Mouse (Mus musculus) kidney, embryonic 16.5 days (tissue): ENCODE results near the gene Npm3. TPM values are rescaled to one million over a fixed set of nuclear protein-coding genes. Genes with fewer than 3 reads are reported as not detected.
A peak's percentile ranks its signal among the peaks of the same experiment; 100 is the strongest.

ENCODE experiments used
- ATAC-seq: fragments of 200-750 bp; cut with Nextera tagmentation; 2 replicates; pipeline ENCODE4 v1.8.0; 2017; ENCODE audit warnings: moderate TSS enrichment; ENCODE audit not compliant: low FRiP score, low TSS enrichment
- H3K27ac ChIP-seq: fragments of 300-500 bp; sonication (generic); 2 replicates; pipeline ENCODE4 v1.5.1; 2014; ENCODE audit warnings: low read length
- H3K27me3 ChIP-seq: fragments of 300-500 bp; sonication (generic); 2 replicates; pipeline ENCODE4 v1.6.1; 2014; ENCODE audit warnings: low read length, control low read depth, mixed read lengths; ENCODE audit not compliant: insufficient read depth
- H3K36me3 ChIP-seq: fragments of 300-500 bp; sonication (generic); 2 replicates; pipeline ENCODE4 v1.6.1; 2014; ENCODE audit warnings: low read length, control low read depth, mixed read lengths; ENCODE audit not compliant: insufficient read depth
- H3K4me1 ChIP-seq: fragments of 300-500 bp; sonication (generic); 2 replicates; pipeline ENCODE4 v1.6.1; 2014; ENCODE audit warnings: low read length, control low read depth, mixed read lengths; ENCODE audit not compliant: insufficient read depth
- H3K4me2 ChIP-seq: fragments of 300-500 bp; sonication (generic); replicated peaks from 2 replicates; pipeline ENCODE4 v1.6.1; 2014; ENCODE audit warnings: low read depth, low read length
- H3K4me3 ChIP-seq: fragments of 300-500 bp; sonication (generic); 2 replicates; pipeline ENCODE4 v1.5.1; 2014; ENCODE audit warnings: mild to moderate bottlenecking, low read length
- H3K9ac ChIP-seq: fragments of 300-500 bp; sonication (generic); replicated peaks from 2 replicates; pipeline ENCODE4 v1.6.1; 2014; ENCODE audit warnings: low read length
- H3K9me3 ChIP-seq: fragments of 300-500 bp; sonication (generic); 2 replicates; pipeline ENCODE4 v1.6.1; 2016; ENCODE audit warnings: low read length, control low read depth
- WGBS: fragments of 180-500 bp; shearing (Covaris S2); extraction: QIAGEN DNeasy Blood & Tissue Kit; methylation state at CpG from one replicate; pipeline ENCODE4 v1.1.7; 2014; 5-methylcytosine and 5-hydroxymethylcytosine counted together
- polyA plus RNA-seq: library from polyadenylated mRNA; unstranded; fragments of >200 nt; fragmentation: Nextera tagmentation; extraction: Ambion mirVana; gene quantifications from 2 replicates; pipeline ENCODE4 v1.2.1, GENCODE M21; 2015

Npm3 gene
- polyA plus RNA-seq, 1 experiment from 2014 or later = 16.3 TPM

DNA sequence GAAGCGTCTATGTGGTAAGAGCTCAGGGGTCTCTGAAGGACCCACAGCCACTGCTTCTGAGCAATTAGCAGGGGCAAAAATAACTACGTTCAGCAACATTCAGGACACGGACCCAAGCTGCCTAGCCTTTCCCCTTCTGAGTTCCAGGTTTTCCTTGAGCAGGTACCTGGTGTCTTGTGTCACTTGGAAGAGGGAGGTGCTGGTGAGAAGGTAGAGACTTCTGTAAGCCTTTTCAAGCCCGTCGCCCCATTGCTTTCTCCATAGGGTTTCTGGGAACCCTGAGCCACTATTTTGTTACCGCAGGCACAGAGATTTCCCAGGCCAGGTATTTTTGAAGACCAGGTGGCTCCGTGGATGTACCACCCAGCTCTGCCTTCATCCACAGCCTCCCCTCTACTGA, 5.8 kb downstream of the Npm3 start:
- no peaks in the 10 kb centered on the region for H3K9me3 ChIP-seq
- H3K36me3 ChIP-seq = no peaks in the 10 kb centered on the region
- H3K4me3 ChIP-seq = no peak overlapping the region
- peaks cover 72% of the 10 kb centered on the region for H3K27me3 ChIP-seq
- H3K9ac ChIP-seq = no peak overlapping the region
- H3K27ac ChIP-seq = no peak overlapping the region
- H3K4me1 ChIP-seq = peaks cover 48% of the 10 kb centered on the region
- ATAC-seq = no peak
- WGBS = 40% methylated on average over 7 of the region's 7 CpGs
- no peak overlapping the region for H3K4me2 ChIP-seq

DNA sequence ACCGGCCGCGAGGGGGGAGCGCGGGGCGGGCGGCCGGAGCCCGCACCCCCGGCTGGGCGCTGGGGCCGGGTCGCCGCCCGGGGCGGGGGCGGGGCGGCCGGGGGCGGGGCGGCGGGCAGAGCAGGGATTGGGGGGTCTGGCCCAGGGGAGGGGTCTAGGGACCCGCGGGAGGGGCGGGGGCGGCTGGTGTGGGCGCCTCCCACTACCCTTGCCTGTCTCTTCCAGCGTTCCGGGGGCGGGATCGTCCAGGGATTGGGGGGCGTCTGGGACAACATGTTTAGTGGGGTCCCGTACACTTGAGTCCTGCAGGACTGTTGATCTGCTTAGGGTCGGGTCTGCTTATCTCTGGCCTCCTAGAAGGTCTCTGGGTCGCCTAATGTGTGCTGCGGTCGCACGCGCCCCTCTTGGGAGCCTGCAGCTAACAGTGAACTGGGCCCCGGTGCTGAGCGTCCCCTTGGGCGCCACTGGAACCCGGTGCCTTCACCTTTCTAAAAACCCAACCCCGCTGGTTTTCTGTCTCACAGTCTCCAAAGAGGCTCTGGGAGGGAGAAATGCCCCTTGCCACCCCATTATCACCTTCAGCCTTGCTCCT, 6.3 kb downstream of the Npm3 start:
- H3K9ac ChIP-seq = peak overlapping the region; percentile 56; the same call in 1 of the 2 replicates
- no peak overlapping the region for H3K27ac ChIP-seq
- peak overlapping the region; percentile 89 for H3K4me2 ChIP-seq
- peak overlapping the region; percentile 57 for H3K4me3 ChIP-seq
- H3K4me1 ChIP-seq = peaks cover 42% of the 10 kb centered on the region
- H3K36me3 ChIP-seq = no peaks in the 10 kb centered on the region
- no peak for ATAC-seq
- WGBS = 3% methylated on average over 21 of the region's 44 CpGs
- H3K27me3 ChIP-seq = peaks cover 78% of the 10 kb centered on the region
- H3K9me3 ChIP-seq = no peaks in the 10 kb centered on the region

DNA sequence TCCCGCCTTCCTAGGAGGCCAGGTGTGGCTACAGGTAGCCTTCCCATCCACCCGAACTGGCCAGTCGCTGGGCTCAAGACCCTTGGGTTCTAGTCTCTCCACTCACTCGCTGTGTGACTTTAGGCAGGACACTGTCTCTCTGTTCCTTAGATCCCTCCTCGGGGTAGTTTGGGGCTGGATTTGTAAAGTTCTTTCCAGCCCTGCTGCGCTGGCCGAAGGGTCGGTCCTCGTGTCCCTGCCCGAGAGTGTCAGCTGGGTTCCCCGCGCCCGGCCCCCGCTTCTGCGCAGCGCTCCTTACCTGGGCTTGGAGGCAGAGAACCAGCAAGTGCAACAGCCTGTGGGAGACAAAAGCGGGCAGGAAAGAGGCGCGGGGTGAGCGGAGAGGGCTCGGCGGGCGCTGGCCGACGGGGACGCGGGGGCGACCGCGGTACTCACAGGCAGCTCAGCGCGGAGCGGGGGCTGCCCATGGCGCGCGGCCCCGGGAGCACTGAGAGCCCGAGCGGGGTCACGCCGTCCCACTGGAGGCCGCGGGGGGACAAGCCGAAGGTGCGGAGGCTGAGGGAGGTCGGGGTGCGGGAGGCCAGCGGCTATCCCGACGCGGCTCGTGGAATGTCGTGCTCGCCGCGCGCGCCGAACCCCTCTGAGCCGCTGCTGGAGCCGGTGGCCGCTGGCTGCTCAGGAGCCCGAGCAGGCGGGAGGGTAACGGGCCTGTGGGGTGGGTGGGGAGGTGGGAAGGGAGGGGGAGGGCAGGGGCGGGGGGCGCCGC, 7.0 kb downstream of the Npm3 start, which contains the start of gene Fgf8:
Gene Fgf8, minus strand, starts transcription at position 698 of the 766 bp plus-strand sequence.
- Histone ChIP-seq H3K36me3 (no peaks in the 10 kb centered on the region), H3K27ac (no peak within 1 kb of the TSS), H3K27me3 (peaks cover 85% of the 10 kb centered on the region), H3K4me2 (peak within 1 kb of the TSS; percentile 89), H3K4me3 (peak within 1 kb of the TSS; percentile 57), H3K9me3 (no peaks in the 10 kb centered on the region), H3K9ac (peak within 1 kb of the TSS; percentile 56), H3K4me1 (peaks cover 44% of the 10 kb centered on the region)
- 1% methylated on average over 50 of the region's 68 CpGs for WGBS
- ATAC-seq = no peak

DNA sequence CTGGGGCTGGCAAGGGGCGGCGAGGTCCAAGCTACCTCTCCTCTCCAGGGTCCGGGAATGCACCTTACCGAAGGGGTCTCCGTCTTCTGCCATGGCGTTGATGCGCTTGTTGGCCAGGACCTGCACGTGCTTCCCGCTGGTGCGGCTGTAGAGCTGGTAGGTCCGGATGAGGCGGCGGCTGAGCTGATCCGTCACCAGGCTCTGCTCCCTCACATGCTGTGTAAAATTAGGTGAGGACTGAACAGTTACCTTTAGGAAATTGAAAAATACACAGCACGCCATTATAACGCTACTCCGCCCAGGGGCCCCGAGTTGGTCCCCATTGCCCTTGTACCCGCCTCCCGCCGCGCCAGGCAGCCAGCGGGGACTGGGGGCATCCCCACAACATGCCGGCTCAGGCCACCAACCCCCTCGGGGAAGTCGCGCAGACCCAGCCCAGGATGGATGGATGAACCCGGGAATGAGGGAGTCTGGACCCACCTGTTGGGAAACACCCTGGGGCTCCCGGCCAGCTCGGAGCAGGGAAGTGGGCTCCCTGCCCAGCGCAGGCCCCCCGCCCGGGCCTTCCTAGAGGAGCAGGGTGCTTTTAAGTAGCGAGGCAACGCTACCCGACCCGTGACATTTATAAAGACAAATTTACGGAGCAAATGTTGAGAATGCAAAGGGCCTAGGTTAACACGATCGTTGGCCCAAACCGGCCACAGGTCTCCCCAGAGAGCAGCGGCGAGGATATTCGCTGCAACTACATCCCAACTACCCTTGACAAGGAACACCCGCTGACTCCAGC, 7.8 kb downstream of the Npm3 start:
- Histone ChIP-seq H3K27me3 (peaks cover 89% of the 10 kb centered on the region), H3K27ac (no peak overlapping the region), H3K36me3 (no peaks in the 10 kb centered on the region), H3K4me3 (peak overlapping the region; percentile 57), H3K9me3 (no peaks in the 10 kb centered on the region), H3K4me1 (peaks cover 45% of the 10 kb centered on the region), H3K4me2 (peak overlapping the region; percentile 89), H3K9ac (peak overlapping the region; percentile 24; the same call in 1 of the 2 replicates)
- 3% methylated on average over 45 of the region's 45 CpGs for WGBS
- no peak for ATAC-seq

DNA sequence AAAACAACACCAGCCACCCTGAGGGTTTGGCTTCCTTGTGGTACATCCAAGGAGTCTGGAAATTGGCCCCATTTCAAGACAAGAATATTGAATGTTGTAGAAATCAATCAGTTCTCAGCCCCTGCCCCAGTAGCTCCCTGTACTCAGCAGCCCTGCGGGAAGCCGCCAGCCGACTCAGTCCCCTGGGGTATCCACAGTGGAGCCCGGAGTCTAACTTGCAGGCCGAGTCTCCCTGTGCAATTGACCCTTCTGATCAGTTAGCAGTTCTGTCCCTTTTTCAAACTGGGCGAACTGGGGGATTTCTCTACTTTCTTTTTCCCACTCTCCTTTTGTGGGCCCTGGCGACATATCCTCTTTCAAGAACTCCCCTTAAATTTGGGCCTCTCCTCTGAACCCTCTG, 8.6 kb downstream of the Npm3 start:
- Histone ChIP-seq H3K4me2 (peak overlapping the region; percentile 89; the same call in 1 of the 2 replicates), H3K27ac (no peak overlapping the region), H3K36me3 (no peaks in the 10 kb centered on the region), H3K4me3 (peak overlapping the region; percentile 57; the same call in 1 of the 2 replicates), H3K9me3 (no peaks in the 10 kb centered on the region), H3K4me1 (peaks cover 41% of the 10 kb centered on the region), H3K9ac (no peak overlapping the region), H3K27me3 (peaks cover 92% of the 10 kb centered on the region)
- ATAC-seq = no peak
- 13% methylated on average over 7 of the region's 7 CpGs for WGBS

DNA sequence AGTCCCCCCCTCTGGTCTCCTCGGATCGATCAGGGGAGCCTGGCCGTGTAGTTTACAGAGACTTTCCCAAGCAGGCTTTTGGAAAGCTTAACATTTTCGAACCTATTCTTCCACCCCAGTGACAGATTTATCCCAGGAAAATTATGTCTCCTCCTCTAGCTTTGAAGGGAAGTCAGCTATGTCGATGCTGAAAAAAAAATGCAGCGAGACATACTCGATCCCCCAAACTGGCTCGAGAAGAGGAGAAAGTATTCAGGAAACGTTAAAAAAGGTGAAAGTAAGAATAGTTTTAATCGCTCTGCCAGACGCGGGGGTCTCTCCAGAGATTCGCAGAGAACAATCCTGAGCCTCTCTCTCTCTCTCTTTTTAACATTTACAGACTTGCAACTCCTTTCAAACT, 9.2 kb downstream of the Npm3 start:
- peaks cover 92% of the 10 kb centered on the region for H3K27me3 ChIP-seq
- H3K27ac ChIP-seq = no peak overlapping the region
- WGBS = 7% methylated on average over 13 of the region's 13 CpGs
- 0 out of 2 replicates have a peak overlapping the region, but pooled peaks have one; percentile 1 for H3K4me2 ChIP-seq
- peaks cover 36% of the 10 kb centered on the region for H3K4me1 ChIP-seq
- H3K9ac ChIP-seq = no peak overlapping the region
- H3K4me3 ChIP-seq = no peak overlapping the region
- no peaks in the 10 kb centered on the region for H3K36me3 ChIP-seq
- ATAC-seq = no peak
- H3K9me3 ChIP-seq = no peaks in the 10 kb centered on the region

DNA sequence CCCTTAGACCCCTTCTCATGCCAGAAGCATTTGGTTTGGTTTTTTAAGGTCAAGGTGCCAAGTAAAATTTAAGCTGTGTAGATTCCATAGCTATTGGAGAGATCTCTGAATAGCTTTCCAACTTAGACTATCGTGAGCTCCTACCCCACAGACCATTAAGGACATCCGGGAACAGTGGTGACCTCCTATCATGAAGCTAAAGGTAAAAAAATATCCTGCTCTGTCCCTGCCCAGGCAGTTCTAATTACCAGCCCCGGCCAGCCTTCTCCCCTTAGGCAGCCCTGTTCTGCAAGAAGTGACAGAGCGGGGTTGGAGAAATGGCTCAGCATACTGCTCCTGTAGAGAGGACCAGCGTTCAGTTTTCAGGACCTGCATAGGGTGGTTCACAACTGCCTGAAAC, 10.9 kb downstream of the Npm3 start:
- WGBS = 55% methylated on average over 5 of the region's 5 CpGs
- H3K9me3 ChIP-seq = no peaks in the 10 kb centered on the region
- no peak for ATAC-seq
- H3K36me3 ChIP-seq = no peaks in the 10 kb centered on the region
- H3K27me3 ChIP-seq = peaks cover 87% of the 10 kb centered on the region
- no peak overlapping the region for H3K27ac ChIP-seq
- H3K9ac ChIP-seq = no peak overlapping the region
- peaks cover 45% of the 10 kb centered on the region for H3K4me1 ChIP-seq
- H3K4me2 ChIP-seq = no peak overlapping the region
- H3K4me3 ChIP-seq = no peak overlapping the region

DNA sequence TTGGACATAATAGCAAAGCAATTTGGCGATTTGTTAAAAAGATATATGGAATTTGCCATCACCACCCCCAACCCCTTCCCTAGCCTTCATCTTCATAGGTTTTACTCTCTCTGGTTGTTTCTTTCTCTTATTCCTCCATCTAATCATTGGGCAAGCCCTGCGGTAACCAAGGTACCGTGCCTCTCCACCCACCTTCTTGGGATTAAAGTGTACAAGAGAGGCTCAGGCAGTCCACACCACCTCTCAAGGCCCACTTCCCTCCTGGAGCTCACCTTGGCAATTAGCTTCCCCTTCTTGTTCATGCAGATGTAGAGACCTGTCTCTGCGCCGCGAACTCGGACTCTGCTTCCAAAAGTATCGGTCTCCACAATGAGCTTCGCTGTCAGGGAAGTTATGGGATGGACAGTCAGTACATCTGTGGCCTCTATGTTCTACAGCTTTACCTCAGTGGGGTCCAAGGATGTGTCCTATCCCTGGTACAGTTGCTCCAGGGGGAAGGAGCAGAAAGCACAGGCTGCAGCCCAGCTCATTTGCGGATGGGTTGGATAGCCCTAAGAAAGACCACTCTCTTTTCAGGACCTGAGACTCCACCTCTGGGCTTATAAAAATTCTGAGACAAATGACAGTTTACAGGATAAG, 11.4 kb downstream of the Npm3 start:
- no peak overlapping the region for H3K4me3 ChIP-seq
- H3K4me2 ChIP-seq = no peak overlapping the region
- peaks cover 41% of the 10 kb centered on the region for H3K4me1 ChIP-seq
- no peak overlapping the region for H3K27ac ChIP-seq
- no peak overlapping the region for H3K9ac ChIP-seq
- peaks cover 82% of the 10 kb centered on the region for H3K27me3 ChIP-seq
- ATAC-seq = no peak
- no peaks in the 10 kb centered on the region for H3K9me3 ChIP-seq
- no peaks in the 10 kb centered on the region for H3K36me3 ChIP-seq
- 75% methylated on average over 10 of the region's 10 CpGs for WGBS

DNA sequence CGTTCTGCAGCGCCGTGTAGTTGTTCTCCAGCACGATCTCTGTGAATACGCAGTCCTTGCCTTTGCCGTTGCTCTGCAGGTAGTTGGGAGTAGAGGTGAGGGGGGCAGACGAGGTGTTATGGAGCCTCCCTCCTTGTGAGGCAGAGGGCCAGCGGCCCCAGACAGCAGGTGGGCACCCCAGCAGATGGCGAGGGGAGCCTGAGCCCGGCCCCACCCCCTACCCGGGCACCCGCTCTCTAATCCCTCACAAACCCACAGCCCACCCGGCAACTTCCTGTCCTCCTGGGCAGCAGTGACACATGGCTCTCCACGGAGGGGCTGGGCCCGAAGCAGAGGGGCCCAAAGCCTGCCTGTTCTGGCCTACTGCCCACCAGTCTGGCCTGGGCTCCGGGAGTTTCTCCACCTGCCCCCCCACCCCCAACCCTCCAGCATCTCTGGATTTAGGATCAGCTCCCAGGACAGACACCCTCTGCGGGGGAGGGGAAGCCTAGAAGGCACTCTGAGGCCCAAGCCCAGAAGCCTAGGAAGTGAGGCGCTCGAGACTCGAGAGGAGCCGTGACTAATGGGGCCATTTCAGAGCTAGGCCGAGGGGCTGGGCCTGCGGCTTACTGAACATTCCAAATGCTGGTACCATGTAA, 12.1 kb downstream of the Npm3 start:
- WGBS = 12% methylated on average over 21 of the region's 23 CpGs
- Histone ChIP-seq H3K27me3 (peaks cover 79% of the 10 kb centered on the region), H3K9me3 (no peaks in the 10 kb centered on the region), H3K36me3 (no peaks in the 10 kb centered on the region), H3K27ac (no peak overlapping the region), H3K4me2 (peak overlapping the region; percentile 53), H3K4me1 (peaks cover 35% of the 10 kb centered on the region), H3K9ac (peak overlapping the region; percentile 54; the same call in 1 of the 2 replicates), H3K4me3 (peak overlapping the region; percentile 18)
- ATAC-seq = 0 out of 2 replicates have a peak, but pooled peaks have one; percentile 4
